Mouse (Mus musculus) bone marrow macrophage, adult 2 months (primary cell): Measurements from ENCODE around the gene F2rl1.

ENCODE experiments used
- CTCF ChIP-seq: IDR thresholded peaks from 2 replicates; pipeline ENCODE4 v1.5.1; 2012; ENCODE audit warnings: low read depth, mild to moderate bottlenecking, low read length, moderate library complexity
- POLR2A ChIP-seq: IDR thresholded peaks from 2 replicates; pipeline ENCODE4 v1.6.1; 2012; ENCODE audit warnings: mild to moderate bottlenecking, low read depth, low read length, borderline replicate concordance

DNA sequence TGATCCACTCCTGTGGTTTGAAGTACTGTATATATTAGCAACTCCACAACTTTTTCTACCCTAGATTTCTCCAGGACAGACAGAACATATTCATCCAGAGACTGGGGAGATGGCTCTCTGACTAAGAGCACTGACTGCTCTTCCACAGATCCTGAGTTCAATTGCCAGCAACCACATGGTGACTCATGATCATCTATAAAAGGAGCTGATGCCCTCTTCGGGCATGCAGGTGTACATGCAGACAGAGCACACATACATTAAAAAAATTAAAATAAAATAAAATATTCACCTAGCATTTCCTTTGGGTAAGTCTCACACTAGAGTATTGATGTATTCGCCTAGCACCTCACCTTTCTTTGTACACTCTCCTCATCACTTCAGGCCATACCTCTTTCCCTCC is 4.2 kb upstream of the F2rl1 start:
- no peak for TF ChIP-seq CTCF
- no peak for TF ChIP-seq POLR2A
